Mouse (Mus musculus) thymus, postnatal 36 days (tissue): ENCODE data around the gene H2afx.
"Not testable (repeated sequence)": the region's sequence is repeated elsewhere in the genome, so short reads cannot be mapped to it uniquely, and the experiment has no call there.

Experiments used
- DNase-seq, 2 experiments: peaks; one replicate each; pipeline ENCODE4 v3.0.0; 2022; ENCODE audit warnings: mixed read lengths in 2 of 2

Gene H2afx

GRCm38 (mm10) chr9:44342605-44343004 lies 8.1 kb downstream of the H2afx start:
- no peak for DNase-seq

- DNase-seq: no peak
Observed at GRCm38 (mm10) chr9:44343290-44343689, 8.8 kb downstream of the H2afx start.

- DNase-seq: peak; percentile 87
Observed at GRCm38 (mm10) chr9:44343781-44344421, 9.4 kb downstream of the H2afx start, which contains the start of gene Hmbs. Gene Hmbs, minus strand, starts transcription at chr9:44344228.

GRCm38 (mm10) chr9:44345570-44346433 lies 11.3 kb downstream of the H2afx start:
- no peak for DNase-seq

GRCm38 (mm10) chr9:44347166-44347565 lies 12.7 kb downstream of the H2afx start:
- DNase-seq: no peak

GRCm38 (mm10) chr9:44347621-44348020 lies 13.1 kb downstream of the H2afx start:
- DNase-seq: no peak

- no peak for DNase-seq
Observed at GRCm38 (mm10) chr9:44348546-44348945, 14.1 kb downstream of the H2afx start.

GRCm38 (mm10) chr9:44351396-44351795 lies 16.9 kb downstream of the H2afx start:
- DNase-seq: no peak

- DNase-seq: no peak
Observed at GRCm38 (mm10) chr9:44352337-44352736, 17.8 kb downstream of the H2afx start.

GRCm38 (mm10) chr9:44353142-44353541 lies 18.6 kb downstream of the H2afx start:
- no peak for DNase-seq

GRCm38 (mm10) chr9:44357207-44357606 lies 22.7 kb downstream of the H2afx start:
- DNase-seq: peak in 1 of 2 experiments; percentile 23

GRCm38 (mm10) chr9:44361190-44361917 lies 26.9 kb downstream of the H2afx start, which contains the start of gene Vps11:
Gene Vps11, minus strand, starts transcription at chr9:44361670.
- DNase-seq: peak; percentile 93 to 95

GRCm38 (mm10) chr9:44361931-44362330 lies 27.4 kb downstream of the H2afx start:
- not testable (repeated sequence) for DNase-seq

- peak in 1 of 2 experiments; percentile 28 for DNase-seq
Observed at GRCm38 (mm10) chr9:44364480-44364879, 30.0 kb downstream of the H2afx start.

- DNase-seq: no peak
Observed at GRCm38 (mm10) chr9:44373386-44373785, 38.9 kb downstream of the H2afx start.

GRCm38 (mm10) chr9:44376141-44376540 lies 41.6 kb downstream of the H2afx start:
- DNase-seq: no peak

GRCm38 (mm10) chr9:44377335-44377734 lies 42.8 kb downstream of the H2afx start:
- DNase-seq: not testable (repeated sequence)

- DNase-seq: no peak
Observed at GRCm38 (mm10) chr9:44378153-44378730, 43.7 kb downstream of the H2afx start.

GRCm38 (mm10) chr9:44379054-44379834 lies 44.8 kb downstream of the H2afx start, which contains the start of gene Hyou1:
Gene Hyou1, plus strand, starts transcription at chr9:44379490.
- peak; percentile 99 for DNase-seq

- no peak for DNase-seq
Observed at GRCm38 (mm10) chr9:44379862-44380261, 45.4 kb downstream of the H2afx start.

GRCm38 (mm10) chr9:44384596-44384995 lies 50.1 kb downstream of the H2afx start:
- DNase-seq: no peak
